In the genomic region with DNA sequence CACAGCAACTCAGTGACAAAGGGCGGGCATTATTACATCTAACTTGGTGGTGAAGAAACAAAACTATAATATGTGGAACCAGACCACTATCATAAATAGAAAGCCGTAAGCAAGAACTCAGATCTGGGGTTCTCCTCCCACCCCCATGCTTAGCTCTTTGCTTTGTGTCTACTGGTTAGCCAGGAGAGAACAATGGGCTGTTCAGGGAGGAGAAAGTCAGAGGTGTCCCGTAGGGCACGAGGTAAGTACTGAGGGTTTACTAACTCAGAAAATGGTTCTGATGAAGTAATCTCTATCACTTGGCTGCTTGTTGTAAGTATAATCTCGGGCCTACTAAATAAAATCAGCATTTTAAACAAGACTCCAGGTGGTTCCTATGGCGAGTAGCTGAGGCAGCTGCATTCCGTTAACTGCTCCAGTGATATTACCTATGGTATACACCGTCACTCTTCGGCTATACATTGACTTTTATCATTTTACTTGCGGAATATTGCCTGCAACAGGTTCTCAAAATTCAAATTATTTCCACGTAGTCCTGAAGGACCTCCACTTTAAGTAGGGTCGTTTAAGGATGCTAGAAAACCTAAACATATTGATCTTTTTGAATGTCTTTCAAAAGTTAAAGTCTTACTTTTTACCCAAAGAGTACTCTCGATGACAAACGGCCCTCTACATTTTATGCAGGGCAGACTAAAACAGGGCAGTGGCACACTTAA, we compare ENCODE assay signal across 8 mouse cellular contexts. TPM values are rescaled to one million over a fixed set of nuclear protein-coding genes. Genes with fewer than 3 reads are reported as not detected.
A peak's percentile ranks its signal among the peaks of the same experiment; 100 is the strongest.
DNase-seq lines count a peak whose midpoint lies in the region; ATAC-seq and TF ChIP-seq lines count a peak whose summit lies in the region.

No protein-coding gene starts in this region.

- peak; percentile 17 for DNase-seq in embryo, embryonic 10.5 days (ENCODE audit: low spot score)
- no peak for DNase-seq in embryo, embryonic 10 days (ENCODE audit: low spot score)
- DNase-seq in testis, postnatal 14 days (ENCODE audit: low spot score) = no peak
- DNase-seq in limb, embryonic 14.5 days (ENCODE audit: low spot score) = no peak
- no peak for DNase-seq in thymus, postnatal 14 days
- no peak for DNase-seq in MN1 (ENCODE audit: low spot score)
- no peak for DNase-seq in adipocyte (ENCODE audit: low spot score)

- H3K27me3 ChIP-seq in testis, adult 2 months (ENCODE audit: control insufficient read depth, insufficient read depth, low read length) = no peaks in the 10 kb centered on the region
- no peaks in the 10 kb centered on the region for H3K27me3 ChIP-seq in limb, embryonic 14.5 days (ENCODE audit: control insufficient read depth, insufficient read depth, low read length)

- H3K4me1 ChIP-seq in testis, adult 2 months (ENCODE audit: control insufficient read depth, insufficient read depth, low read length) = no peaks in the 10 kb centered on the region; the same call in 1 of the 2 replicates
- H3K4me1 ChIP-seq in limb, embryonic 14.5 days (ENCODE audit: control insufficient read depth, insufficient read depth, low read length) = peaks cover 10% of the 10 kb centered on the region

- TF ChIP-seq CTCF in testis, adult 2 months (IDR thresholded peaks at IDR 0.05; ENCODE audit: control insufficient read depth, insufficient read depth, insufficient replicate concordance, low read depth, low read length) = no peak

- peak overlapping the region; percentile 99 for H3K4me3 ChIP-seq in testis, adult 2 months (ENCODE audit: control insufficient read depth, low read depth, low read length)
- peak overlapping the region; percentile 87 for H3K4me3 ChIP-seq in limb, embryonic 14.5 days (replicated peaks; ENCODE audit: low read length)

- TF ChIP-seq POLR2A in testis, adult 2 months (IDR thresholded peaks at IDR 0.05; ENCODE audit: control insufficient read depth, low read depth, low read length) = no peak
- TF ChIP-seq POLR2A in limb, embryonic 14.5 days (IDR thresholded peaks at IDR 0.05; ENCODE audit: borderline replicate concordance, extremely low read depth, insufficient read depth, insufficient read length) = no peak

- peak overlapping the region; percentile 62 for H3K4me2 ChIP-seq in limb, embryonic 14.5 days (replicated peaks; ENCODE audit: low read depth, low read length, severe bottlenecking)

- H3K9ac ChIP-seq in limb, embryonic 14.5 days (ENCODE audit: low read depth, low read length, severe bottlenecking) = peak overlapping the region; percentile 64

- no peak for ATAC-seq in limb, embryonic 14.5 days (ENCODE audit: low FRiP score, low read depth)

- 37% methylated on average over 14 of the region's 14 CpGs for WGBS in limb, embryonic 14.5 days

- no peaks in the 10 kb centered on the region for H3K9me3 ChIP-seq in limb, embryonic 14.5 days (ENCODE audit: control insufficient read depth, low read length)

- peaks cover 3% of the 10 kb centered on the region for H3K36me3 ChIP-seq in testis, adult 2 months (ENCODE audit: control insufficient read depth, insufficient read depth, low read length)
- H3K36me3 ChIP-seq in limb, embryonic 14.5 days (ENCODE audit: control insufficient read depth, insufficient read depth, low read length) = peaks cover 17% of the 10 kb centered on the region

- peak overlapping the region; percentile 82 for H3K27ac ChIP-seq in testis, adult 2 months (ENCODE audit: control insufficient read depth, insufficient read depth, low read depth, low read length)
- H3K27ac ChIP-seq in limb, embryonic 14.5 days (replicated peaks; ENCODE audit: low read depth, low read length) = peak overlapping the region; percentile 79

RNA-seq across cellular contexts. Expression of a gene that starts 0.9 kb away (rescaled TPM):
- 493 and 621 TPM in 2 replicates for polyA plus RNA-seq in testis, adult 2 months (2012; rRNA removed)
- polyA plus RNA-seq in limb, embryonic 14.5 days (2012; rRNA removed) = 376 and 429 TPM in 2 replicates
- 518 and 519 TPM in 2 replicates for polyA plus RNA-seq in limb, embryonic 14.5 days (2014; fragmentation: Nextera tagmentation; extraction: Ambion mirVana)

RNA-seq across cellular contexts. Expression of a gene that starts 13.3 kb away (rescaled TPM):
- polyA plus RNA-seq in testis, adult 2 months (2012; rRNA removed) = 6.5 and 6.7 TPM in 2 replicates
- polyA plus RNA-seq in limb, embryonic 14.5 days (2012; rRNA removed) = 37.1 and 44.6 TPM in 2 replicates
- polyA plus RNA-seq in limb, embryonic 14.5 days (2014; fragmentation: Nextera tagmentation; extraction: Ambion mirVana) = 46.9 and 49.7 TPM in 2 replicates

RNA-seq across cellular contexts. Expression of a gene that starts 48.4 kb away (rescaled TPM):
- polyA plus RNA-seq in testis, adult 2 months (2012; rRNA removed) = 5.6 and 8.5 TPM in 2 replicates
- polyA plus RNA-seq in limb, embryonic 14.5 days (2012; rRNA removed) = 3.3 and 4.2 TPM in 2 replicates
- 6.5 and 7.6 TPM in 2 replicates for polyA plus RNA-seq in limb, embryonic 14.5 days (2014; fragmentation: Nextera tagmentation; extraction: Ambion mirVana)
